Mouse (Mus musculus) skeletal muscle tissue, adult 2 months (tissue): ENCODE results near the gene Bdh1.
A peak's percentile ranks its signal among the peaks of the same experiment; 100 is the strongest.

ENCODE experiments used
- DNase-seq: peaks from one replicate; pipeline ENCODE4 v3.0.0-alpha.2; 2012; ENCODE audit warnings: low read depth, low spot score

Bdh1 gene

DNA sequence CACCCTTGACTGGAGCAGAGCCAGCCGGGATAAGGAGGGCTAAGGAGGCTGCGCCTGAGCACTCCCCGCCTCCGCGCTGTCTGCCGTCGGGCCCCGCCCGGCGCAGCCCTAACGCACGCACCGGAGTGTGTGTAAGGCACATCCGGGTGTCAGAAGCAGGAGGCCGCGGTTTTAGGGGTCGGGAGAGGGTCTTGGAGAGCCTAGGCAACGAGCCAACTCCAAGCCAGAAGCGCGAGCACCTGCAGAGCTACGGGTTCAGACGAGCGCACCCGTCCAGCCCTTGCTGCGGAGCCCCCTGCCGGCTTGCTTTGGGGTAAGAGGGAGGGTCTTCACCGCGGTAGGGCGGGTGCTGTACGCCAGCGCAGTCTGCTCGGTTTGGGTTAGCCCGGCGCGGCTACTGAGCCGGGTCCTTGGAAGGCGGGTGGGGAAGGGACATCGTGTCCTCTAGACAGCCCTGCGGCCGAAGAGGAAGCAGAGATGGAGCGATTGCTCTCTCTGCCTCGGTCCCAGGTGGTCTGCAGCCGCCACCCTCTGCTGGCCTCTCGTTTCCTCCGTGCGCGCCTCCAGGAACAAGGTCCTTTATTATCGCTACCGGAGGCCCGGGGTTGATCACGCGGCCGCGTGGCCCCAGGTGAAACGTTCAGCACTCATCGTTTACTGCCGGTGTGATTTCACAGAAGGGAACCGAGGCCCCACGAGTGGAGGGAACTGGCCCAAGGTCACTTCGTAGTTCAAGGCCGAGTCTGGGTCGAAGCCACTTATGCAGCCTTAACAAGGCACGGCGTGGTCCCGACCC is 6.8 kb downstream of the Bdh1 start:
- no peak for DNase-seq

DNA sequence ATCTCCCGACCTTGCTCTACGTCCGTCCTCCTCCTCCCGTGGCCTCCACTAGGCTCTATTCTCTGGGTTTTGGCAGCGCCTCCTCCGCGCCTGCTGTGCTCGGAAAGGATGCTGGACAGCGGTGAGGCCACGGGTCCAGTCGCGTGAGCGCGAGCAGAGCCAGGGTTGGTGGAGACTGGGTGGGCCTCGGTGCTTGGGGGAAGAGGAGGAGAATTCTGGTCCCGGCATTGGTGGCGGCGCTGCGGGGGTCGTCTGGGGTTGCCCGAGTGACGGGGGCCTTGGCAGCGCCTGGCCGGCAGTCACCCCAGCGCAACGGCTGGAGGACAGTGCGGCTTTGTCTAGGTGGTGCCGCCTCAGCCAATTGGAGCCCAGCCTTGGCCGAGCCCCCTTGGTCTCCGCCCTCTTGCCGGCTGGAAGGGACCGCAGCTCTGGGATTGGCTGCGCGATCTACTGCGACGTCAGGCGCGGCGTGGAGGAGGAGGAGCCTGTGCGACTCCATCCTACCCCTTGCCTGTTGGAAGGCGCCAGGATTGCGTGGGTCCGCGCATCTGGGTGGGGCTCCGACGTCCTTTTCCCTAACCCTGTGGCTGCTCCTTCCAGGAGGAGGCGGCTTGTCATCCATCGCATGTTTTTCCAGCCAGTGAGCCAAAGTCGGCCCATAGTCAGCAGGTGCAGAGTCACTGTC is 7.5 kb downstream of the Bdh1 start:
- peak; percentile 75 for DNase-seq

DNA sequence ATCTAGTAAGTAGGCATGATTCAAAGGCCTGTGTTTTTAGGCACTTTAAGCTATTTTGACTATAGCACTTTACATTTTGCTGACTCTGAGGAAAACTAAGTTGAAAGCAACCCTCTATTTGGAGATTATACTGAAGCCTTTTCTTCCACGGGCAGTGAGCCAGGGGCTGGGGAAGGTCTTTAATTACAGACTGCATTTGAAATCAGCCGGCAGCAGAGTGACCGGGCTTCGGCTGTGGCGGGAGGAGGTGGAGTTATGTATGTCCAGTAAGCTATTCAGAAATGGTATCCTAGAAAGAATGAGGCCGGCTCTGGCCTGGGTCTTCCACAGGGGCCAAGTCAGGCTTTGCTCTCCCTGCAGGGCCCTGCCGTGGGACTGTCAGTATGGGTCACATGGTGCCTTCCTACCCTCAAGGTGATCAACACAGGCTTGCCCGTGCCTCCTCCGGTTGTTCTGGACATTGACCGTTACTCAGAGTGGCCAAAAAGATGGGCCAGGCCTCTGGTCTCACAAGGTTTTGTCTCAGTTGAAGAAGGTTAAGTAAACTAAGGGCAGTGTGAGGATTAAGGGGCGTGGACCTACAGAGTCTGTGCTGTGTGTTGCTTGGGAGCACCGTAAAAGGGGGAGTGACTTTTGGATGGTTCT is 11.5 kb downstream of the Bdh1 start:
- no peak for DNase-seq

DNA sequence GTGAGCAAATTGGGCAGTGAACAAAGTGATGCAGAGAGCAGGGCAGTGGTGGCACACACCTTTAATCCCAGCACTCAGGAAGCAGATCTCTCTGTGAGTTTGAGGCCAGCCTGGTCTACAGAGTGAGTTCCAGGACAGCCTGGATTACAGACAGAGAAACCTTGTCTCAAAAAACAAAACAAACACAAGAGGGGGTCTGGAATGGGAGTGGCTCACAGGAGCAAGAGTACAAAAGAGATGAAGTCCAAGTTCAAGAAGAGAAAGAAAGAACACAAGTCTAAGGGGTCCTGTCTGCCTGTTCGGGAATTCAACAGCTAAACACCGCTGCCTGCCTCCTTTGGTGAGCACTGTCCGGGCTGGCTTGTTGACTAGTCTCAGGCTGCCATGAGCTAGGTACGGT is 13.1 kb downstream of the Bdh1 start:
- no peak for DNase-seq

DNA sequence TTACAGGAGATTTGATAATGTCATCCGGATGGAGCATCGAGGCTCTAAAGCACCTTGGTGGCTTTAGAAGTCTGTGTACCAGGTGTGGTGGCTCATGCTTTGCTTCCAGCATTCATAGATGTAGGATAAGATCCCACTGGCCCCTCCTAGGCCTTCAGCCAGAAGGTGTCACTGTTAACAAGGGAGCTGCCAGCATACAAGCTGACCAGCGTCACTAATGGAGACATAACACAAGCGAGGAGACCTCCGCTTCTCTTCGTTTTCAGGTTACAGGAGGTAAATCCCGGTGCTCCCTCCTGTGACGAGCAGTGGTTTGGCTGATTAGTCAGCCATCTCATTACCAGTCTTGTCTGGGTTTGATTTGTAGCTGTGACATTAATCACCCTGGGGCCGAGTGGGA is 14.0 kb downstream of the Bdh1 start:
- no peak for DNase-seq

DNA sequence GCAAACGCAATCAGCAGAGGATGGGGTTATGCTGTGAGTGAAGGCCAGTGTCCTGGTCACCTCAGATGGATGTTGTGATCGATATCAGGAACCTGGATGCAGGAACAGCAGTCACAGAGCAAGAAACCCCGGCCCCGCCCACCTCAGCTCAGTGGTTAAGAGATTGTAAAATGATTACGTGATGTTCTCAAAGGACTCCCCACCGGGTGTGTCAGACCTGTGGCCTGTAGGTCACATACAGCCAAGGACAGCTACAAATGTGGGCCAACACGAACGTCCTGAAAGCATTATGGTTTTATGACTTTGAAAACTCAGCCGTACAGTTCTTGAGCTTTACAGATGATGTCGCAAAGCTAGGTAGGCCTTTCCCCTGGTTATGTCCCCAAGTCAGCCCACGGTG is 15.3 kb downstream of the Bdh1 start:
- DNase-seq, result no peak

DNA sequence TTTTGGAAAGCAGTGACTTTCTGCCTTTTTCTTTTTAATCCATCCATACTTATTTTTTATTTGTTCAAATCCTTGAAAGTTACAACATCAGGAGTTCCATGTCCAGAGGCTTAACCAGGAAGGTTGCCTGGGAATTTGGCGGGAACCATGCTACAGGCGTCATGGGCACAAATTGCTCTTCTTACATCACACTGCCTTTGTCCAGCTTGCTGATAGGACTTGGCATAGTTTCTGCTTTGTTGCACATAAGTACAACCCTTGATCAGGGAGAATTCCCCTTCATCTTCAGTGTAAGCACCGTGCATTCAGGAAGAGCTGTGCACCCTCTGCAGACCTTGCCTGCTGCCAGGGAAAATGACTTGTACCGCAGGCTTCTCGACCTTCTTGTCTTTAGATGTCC is 17.4 kb downstream of the Bdh1 start:
- DNase-seq, result no peak

DNA sequence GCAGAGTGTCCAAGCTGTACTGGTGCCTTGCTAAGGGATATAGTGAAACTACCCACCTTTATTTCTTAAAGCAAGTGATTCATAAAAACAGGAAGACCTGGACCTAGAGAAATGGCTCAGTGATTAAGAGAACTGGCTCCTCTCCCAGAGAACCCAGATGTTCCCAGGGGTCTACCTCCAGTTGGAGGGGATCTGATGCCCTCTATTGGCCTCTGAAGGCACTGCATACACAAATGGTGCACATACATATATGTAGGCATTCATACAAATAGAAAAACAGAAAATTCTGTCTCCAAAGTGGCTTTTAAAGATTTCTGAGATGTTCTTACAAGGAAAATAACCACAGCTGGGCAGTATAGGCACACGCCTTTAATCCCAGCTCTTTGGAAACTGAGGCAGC is 18.0 kb downstream of the Bdh1 start:
- DNase-seq, result no peak

DNA sequence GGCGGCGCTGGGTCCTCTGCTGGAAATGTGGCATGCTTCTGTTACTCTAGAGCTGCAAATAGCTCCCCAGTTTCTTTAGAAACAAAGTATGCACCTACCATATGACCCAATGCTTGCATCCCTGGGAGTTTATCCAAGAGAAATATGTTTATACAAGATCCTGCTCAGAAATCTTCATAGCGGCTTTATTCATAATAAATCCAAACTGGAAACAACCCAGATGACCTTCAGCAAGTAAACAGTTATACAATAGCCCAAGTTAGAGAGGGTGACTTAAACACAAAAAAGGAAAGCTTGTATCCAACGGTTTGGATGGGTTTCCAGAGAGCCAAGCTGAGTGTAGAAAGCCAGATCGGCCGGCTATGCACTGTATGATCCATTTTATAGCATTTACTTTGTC is 22.4 kb downstream of the Bdh1 start:
- no peak for DNase-seq

DNA sequence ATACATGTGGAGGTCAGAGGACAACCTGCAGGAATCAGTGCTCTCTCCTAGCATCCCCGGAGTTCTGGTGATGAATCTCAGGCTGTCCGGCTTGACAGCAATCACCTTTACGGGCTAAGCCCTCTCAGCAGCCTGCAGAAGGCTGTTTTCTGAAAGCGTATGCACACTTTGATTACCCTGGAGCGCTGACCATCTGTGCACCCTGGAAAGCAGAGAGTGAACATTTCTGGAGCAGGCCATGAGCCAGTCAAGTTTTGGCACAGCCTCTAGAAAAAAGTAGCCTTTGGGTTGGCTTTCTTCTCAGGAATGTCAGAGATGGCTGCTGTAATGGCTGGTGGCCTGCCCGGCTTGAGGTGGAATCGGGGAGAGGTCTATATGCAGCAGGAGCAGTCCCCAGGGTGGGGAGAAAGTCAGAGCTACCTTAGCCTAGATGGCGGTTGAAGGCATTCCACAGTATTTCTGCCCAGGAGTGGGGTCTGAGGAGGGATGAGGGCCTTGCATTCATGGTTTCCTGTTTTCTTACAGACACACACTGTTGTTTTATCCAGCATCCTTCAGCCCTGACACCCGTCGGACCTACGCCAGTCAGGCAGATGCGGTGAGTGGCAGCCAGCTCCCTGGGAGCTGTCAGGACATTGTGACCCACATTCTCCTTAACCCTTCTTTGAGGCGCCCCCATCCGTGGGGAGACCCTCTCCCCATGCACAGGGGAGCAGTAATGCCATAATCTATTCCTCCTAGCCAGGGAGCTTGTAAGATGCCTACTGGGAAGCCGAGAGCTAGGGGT is 24.2 kb downstream of the Bdh1 start:
- no peak for DNase-seq

DNA sequence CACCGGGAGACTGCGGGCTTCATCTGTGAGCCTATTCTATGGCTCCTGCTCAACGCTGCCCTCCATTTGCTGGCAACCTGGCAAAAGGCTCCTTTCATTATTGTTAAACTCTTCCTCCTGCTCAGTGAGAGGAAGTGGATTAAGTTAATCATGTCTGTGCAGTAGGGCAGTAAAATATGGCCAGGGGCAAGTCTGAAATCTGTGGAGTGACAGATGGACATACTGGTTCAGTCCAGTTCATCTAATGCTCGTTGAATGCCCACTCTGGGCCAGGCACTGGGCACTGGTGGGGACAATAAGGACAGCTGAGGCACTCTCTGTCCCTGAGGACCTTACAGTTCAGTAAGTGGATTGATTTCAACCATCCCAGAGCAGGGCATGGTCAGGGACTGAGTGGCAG is 27.9 kb downstream of the Bdh1 start:
- DNase-seq, result no peak

DNA sequence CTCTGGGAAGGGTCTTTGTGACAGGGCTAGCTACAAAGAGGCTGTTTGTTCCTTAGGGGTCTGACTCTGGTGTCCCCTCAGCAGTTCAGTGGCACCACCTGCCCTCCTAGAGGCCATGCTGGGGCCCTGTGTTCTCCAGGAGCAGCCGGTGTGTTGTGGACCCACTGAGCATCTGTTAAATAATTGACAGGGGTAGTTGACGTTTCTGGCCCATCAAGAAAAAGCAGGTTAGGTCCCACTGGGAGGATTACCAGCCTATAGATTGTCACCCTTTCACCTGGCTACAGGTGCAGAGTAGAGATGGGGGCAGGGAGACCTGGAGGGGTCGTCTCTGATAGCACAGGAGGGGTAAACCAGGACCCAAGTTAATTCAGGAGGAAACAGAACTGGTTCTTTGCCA is 29.2 kb downstream of the Bdh1 start:
- DNase-seq, result no peak

DNA sequence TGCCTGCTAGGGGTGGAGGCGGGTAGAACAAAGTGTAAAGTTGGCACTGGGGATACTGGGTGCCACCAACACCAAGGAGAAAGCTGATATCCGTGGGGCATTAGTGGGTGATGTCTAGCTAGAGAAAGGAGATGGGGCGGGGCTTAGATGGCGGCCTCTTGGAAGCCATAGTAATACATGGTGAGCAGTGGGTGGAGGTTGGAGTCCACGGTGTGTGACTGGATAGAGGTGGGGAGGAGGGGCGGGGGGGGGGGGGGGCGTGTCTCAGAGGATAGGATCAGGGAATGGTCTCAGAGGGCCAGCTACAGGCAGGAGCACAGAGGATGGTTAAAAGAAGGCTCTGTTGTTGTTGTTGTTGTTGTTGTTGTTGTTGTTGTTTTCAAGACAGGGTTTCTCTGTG is 30.4 kb downstream of the Bdh1 start:
- DNase-seq, result no peak

DNA sequence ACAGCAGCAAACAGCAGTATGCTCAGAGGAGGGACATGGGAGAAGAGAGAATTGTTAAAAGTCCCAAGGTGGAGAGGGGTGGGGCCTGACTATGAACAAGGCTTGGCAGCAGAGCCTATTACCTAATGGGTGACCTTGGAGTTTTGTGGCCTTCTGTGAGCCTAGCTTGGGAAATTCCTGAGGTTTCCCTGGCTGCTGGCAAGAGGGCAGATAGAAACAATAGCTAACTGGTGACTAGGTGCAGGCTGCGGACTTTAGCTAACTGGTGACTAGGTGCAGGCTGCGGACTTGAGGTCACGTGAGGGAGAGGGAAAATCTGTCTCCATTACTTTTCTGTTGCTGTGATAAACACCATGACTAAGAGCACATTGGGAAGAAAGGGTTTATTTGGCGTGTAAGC is 31.9 kb downstream of the Bdh1 start:
- DNase-seq, result no peak

DNA sequence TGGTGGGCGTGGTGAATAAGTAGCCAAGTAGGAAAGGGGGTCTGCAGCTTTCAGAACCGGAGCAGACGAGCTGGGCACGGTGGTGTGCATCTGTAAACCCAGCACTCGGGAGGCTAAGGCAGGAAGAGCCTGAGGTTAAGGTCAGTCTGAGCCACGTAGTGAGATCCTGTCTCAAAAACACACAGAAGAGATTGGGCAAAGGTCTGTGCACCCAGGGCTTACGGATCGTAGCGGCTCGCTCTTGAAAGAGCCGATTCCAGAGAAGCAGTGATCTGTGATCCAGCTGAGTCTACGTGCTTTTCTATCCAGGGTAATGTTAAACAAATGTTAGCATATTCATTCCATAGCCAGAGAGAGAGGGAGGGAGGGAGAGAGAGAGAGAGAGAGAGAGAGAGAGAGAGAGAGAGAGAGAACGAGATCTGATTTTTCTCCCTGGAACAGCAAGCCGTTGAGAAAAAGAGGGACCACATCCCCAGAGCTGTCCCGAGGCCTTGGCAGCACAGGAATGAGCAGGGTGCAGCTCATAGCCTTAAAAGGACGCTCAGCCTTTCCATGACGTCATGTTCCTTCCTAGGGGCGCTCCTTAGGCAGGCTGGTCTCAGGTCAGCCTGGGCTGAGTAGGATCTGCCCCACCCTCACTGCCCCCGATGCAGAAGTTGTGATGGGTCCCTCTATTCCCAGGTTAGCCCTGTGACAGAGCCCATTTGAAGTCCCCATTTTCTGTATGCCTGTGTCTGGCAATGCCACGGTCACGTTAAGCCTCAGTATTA is 33.4 kb downstream of the Bdh1 start:
- no peak for DNase-seq

DNA sequence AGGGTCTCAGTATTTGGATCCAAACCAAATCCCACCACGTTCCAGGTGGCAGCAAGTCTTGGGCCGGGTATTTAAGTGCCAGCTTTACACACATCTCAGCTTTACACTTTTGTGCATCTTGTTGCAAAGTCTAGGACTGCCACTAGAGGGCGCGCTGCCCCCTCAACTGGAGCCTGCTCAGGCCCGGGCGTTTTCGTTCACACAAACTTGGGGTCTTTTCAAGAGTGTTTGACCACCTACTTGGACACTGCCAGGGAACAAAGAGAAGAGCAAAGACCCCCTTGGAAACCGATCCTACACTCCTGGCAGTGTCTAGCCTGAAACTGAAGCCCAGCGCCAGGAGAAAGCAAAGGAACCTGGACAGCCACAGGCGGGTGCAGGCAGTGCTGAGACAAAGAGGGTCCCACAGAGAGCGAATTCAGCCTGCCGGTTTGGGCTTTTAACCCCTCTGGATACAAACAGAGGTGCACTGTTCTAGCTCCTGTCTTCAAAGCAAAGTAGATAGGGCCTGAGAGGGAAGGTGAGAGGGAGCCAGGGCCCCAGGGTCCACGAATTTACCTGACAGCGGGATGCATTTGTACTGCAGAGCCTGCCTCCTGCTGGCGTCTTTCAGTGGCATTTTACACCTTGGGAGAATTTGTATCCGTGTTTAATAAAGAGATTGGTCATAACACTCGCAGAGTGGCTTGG is 36.3 kb downstream of the Bdh1 start:
- DNase-seq, result peak; percentile 31

DNA sequence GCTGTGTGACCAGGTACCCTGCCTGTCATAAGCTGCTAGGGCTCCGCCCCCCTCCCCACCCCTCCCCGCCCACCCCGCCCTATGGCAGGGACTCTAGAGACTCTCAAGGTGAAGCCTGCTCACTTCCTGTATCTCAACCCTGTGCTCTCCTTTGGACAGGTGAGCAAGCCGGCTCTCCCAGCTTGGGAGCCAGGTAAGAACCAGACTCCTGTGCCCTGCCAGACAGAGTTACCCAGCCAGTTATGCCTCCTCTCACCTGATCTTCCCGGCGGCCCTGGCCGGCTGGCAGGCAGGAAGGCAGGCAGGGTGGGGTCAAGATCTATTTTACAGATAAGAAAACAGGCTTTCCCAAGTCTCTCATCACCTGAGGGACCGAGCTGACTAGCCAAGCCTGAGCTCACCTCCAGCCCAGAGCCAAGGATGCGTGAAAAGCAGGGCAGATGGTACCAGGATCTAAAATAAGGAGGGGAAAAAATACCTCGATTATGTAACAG is 37.9 kb downstream of the Bdh1 start:
- DNase-seq, result no peak

DNA sequence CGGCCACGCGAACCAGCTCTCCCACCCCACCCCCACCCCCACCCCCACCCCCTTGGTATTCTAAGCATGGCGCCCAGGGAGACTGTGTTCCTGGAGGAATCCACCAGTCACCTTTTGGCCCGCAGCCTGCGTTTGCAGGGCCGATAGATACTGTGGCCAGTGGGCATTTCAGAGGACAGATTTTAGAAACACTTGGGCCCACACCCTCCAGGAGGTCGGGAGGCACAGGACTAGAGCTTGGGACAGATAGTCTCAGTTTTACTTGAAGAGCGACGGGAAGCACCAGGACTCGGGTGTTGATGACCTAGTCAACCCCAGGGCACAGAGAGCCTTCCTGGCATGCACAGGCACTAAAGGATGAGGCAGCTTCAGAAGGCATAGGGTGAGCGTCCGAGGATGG is 38.4 kb downstream of the Bdh1 start:
- DNase-seq, result no peak

DNA sequence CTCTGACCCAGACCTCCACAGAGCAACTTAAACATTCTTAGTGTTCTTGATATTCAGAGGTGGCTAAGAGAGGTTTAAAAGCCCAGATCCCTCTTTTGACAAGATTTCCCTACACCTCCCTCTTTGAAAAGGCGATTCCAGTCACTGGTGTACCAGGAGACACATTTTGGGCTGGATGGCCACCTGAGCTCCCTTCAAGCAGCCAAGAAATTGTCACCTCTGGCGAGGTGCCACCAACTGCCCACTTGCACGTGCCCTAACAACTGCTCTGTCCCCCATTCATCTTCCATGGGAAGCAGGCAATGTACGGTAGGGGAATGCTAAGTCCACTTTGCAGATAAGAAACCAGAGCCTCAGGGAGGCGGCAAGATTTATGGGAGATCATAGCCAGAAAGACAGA is 39.0 kb downstream of the Bdh1 start:
- no peak for DNase-seq

DNA sequence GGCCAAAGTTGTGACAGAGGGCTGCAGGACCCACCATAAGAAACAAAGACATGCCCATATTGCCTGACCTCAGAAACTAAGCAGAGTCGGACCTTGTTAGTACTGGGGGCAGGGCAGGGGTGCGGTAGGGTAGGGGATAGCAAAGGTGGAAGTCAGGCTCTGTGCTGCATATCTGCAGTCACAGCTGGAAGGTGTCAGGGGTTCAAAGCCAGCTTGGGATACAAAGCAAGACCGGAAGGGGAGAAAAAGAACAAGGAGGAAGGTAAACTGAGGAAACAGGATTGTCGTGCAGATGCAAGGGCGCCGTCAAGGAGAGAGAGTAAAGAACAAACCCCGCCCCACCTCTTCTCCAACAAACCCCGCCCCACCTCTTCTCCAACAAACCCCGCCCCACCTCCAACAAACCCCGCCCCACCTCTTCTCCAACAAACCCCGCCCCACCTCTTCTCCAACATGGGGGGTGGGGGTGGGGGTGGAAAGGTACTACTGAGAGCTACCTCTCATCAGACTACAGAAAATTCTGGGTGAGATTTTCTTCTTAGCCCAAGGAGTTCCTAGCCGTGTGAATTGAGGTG is 40.1 kb downstream of the Bdh1 start:
- no peak for DNase-seq
